In the genomic region with DNA sequence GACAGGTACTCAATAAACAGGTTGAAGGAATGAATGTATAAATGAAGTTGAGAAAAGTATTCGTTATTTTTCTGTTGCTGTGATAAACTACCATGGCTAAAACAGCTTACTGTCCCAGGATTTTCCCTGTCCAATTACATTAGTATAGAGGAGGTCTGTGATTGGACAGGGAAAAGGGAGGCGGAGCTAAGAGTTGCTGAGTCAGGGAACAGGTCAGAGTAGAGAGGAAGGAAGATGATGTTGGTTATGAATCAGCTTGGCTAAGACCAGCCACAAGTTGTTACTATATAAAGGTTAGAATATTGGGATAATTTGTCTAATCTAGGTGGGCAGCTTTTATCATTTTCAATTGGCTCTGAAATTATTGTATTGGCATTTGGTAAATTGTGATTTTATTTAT, we compare ENCODE assay signal across 11 mouse cellular contexts. TPM values are rescaled to one million over a fixed set of nuclear protein-coding genes. Genes with fewer than 3 reads are reported as not detected.
A peak's percentile ranks its signal among the peaks of the same experiment; 100 is the strongest.
DNase-seq lines count a peak whose midpoint lies in the region; TF ChIP-seq lines count a peak whose summit lies in the region.
"Had no signal": no experiment of that assay in that cellular context is flagged by ENCODE, and none has a peak within 500 bp of the region (broad histone marks: within the 10 kb centered on the region; RNA-seq: fewer than 3 reads in every experiment).

No protein-coding gene starts in this region.

- 42% methylated on average over 2 of the region's 2 CpGs for WGBS in liver, adult 2 months
- WGBS in cerebellum, adult 2 months, result 56% methylated on average over 2 of the region's 2 CpGs
- 49% methylated on average over 2 of the region's 2 CpGs for WGBS in hindbrain, embryonic 10.5 days

- no peak for TF ChIP-seq CTCF in liver, adult 2 months (IDR thresholded peaks at IDR 0.05; ENCODE audit: low read depth, low read length)
- TF ChIP-seq CTCF in cerebellum, adult 2 months (IDR thresholded peaks at IDR 0.05; ENCODE audit: borderline replicate concordance, insufficient read depth, low read depth, low read length), result no peak

- no peak overlapping the region for H3K9ac ChIP-seq in liver, adult 2 months (ENCODE audit: low read depth, low read length)
- H3K9ac ChIP-seq: forebrain, embryonic 15.5 days; hindbrain, embryonic 12.5 days; limb, embryonic 15.5 days had no signal

- H3K4me3 ChIP-seq in liver, adult 2 months (ENCODE audit: insufficient read depth, low read depth, low read length), result no peak overlapping the region
- no peak overlapping the region for H3K4me3 ChIP-seq in cerebellum, adult 2 months (replicated peaks; ENCODE audit: insufficient read depth, low read depth, low read length)
- H3K4me3 ChIP-seq in hindbrain, embryonic 10.5 days, result no peak overlapping the region
- H3K4me3 ChIP-seq: forebrain, embryonic 15.5 days; hindbrain, embryonic 12.5 days; limb, embryonic 15.5 days had no signal

- no peaks in the 10 kb centered on the region for H3K79me2 ChIP-seq in liver, adult 2 months (ENCODE audit: control insufficient read depth, insufficient read depth, low read length)

- H3K4me1 ChIP-seq in liver, adult 2 months (ENCODE audit: control insufficient read depth, insufficient read depth, low read length), result peaks cover 2% of the 10 kb centered on the region; the same call in 1 of the 2 replicates
- H3K4me1 ChIP-seq in cerebellum, adult 2 months (ENCODE audit: control insufficient read depth, insufficient read depth, low read length), result no peaks in the 10 kb centered on the region; the same call in 1 of the 2 replicates
- H3K4me1 ChIP-seq in hindbrain, embryonic 10.5 days (replicated peaks), result peaks cover 11% of the 10 kb centered on the region; the same call in 1 of the 2 replicates
- H3K4me1 ChIP-seq: limb, embryonic 15.5 days had no signal

- no peaks in the 10 kb centered on the region for H3K9me3 ChIP-seq in hindbrain, embryonic 10.5 days
- H3K9me3 ChIP-seq: forebrain, embryonic 15.5 days; hindbrain, embryonic 12.5 days; limb, embryonic 15.5 days had no signal

- H3K27ac ChIP-seq in liver, adult 2 months (replicated peaks; ENCODE audit: insufficient read depth, low read depth, low read length), result no peak overlapping the region
- no peak overlapping the region for H3K27ac ChIP-seq in cerebellum, adult 2 months (ENCODE audit: insufficient read depth, low read length)
- H3K27ac ChIP-seq in hindbrain, embryonic 10.5 days, result no peak overlapping the region
- H3K27ac ChIP-seq: forebrain, embryonic 15.5 days; hindbrain, embryonic 12.5 days; limb, embryonic 15.5 days had no signal

- H3K27me3 ChIP-seq in liver, adult 2 months (ENCODE audit: control insufficient read depth, insufficient read depth, low read length), result no peaks in the 10 kb centered on the region
- H3K27me3 ChIP-seq in cerebellum, adult 2 months (ENCODE audit: control insufficient read depth, insufficient read depth, low read length), result no peaks in the 10 kb centered on the region; the same call in 1 of the 2 replicates
- no peaks in the 10 kb centered on the region for H3K27me3 ChIP-seq in hindbrain, embryonic 10.5 days (ENCODE audit: insufficient read depth, poor library complexity, severe bottlenecking)
- H3K27me3 ChIP-seq: forebrain, embryonic 15.5 days; hindbrain, embryonic 12.5 days; limb, embryonic 15.5 days had no signal

- peak; percentile 19 for DNase-seq in gastrocnemius, adult 18-20 months (ENCODE audit: low spot score)
- DNase-seq in gastrocnemius, postnatal 25 days, result no peak
- DNase-seq in 3T3-L1 (ENCODE audit: low read depth, low spot score), result peak; percentile 86
- DNase-seq in Muller cell, postnatal 12 days (ENCODE audit: inconsistent ontology term), result peak; percentile 17
- peak; percentile 50 for DNase-seq in liver, adult 2 months (ENCODE audit: extremely low read depth, low read depth, low spot score)
- DNase-seq in left cerebral cortex, adult 9 months (ENCODE audit: low spot score in 2 of 2), result no peak
- no peak for DNase-seq in cerebellum, adult 2 months
- no peak for DNase-seq in hindbrain, embryonic 10.5 days (ENCODE audit: low spot score)

- H3K36me3 ChIP-seq in liver, adult 2 months (ENCODE audit: control insufficient read depth, insufficient read depth, low read length), result peaks cover 9% of the 10 kb centered on the region; the same call in 1 of the 2 replicates
- peaks cover 25% of the 10 kb centered on the region for H3K36me3 ChIP-seq in hindbrain, embryonic 10.5 days

- TF ChIP-seq POLR2A in liver, adult 2 months (IDR thresholded peaks at IDR 0.05; ENCODE audit: extremely low read depth, insufficient read depth, low read length), result no peak
- TF ChIP-seq POLR2A in cerebellum, adult 2 months (IDR thresholded peaks at IDR 0.05; ENCODE audit: borderline replicate concordance, insufficient read depth, low read length), result no peak

RNA-seq across cellular contexts. Expression of gene Pdia4, which starts 22.5 kb away (rescaled TPM):
- total RNA-seq in gastrocnemius, adult 18-20 months (2021), result 10 to 100 TPM; 10.2 to 14.4 TPM
- 10 to 100 TPM; 18.1 to 22.5 TPM for total RNA-seq in gastrocnemius, postnatal 25 days (2021)
- total RNA-seq in liver, adult 2 months (2014; rRNA removed), result 244 and 280 TPM in 2 replicates
- 69.4 and 76.6 TPM in 2 replicates for polyA plus RNA-seq in liver, adult 2 months (2012; rRNA removed)
- polyA plus RNA-seq in cerebellum, adult 2 months (2012; rRNA removed), result 30.1 and 31.9 TPM in 2 replicates
- polyA plus RNA-seq in hindbrain, embryonic 10.5 days (2016; fragmentation: Nextera tagmentation; extraction: Ambion mirVana), result 242 and 299 TPM in 2 replicates

RNA-seq across cellular contexts. Expression of gene Zfp786, which starts 39.9 kb away (rescaled TPM):
- total RNA-seq in gastrocnemius, adult 18-20 months (2021), result under 1 TPM; 0.73 to 0.76 TPM
- under 1 TPM; 0.48 to 0.69 TPM for total RNA-seq in gastrocnemius, postnatal 25 days (2021)
- 0.07 and 0.28 TPM in 2 replicates for total RNA-seq in liver, adult 2 months (2014; rRNA removed)
- polyA plus RNA-seq in liver, adult 2 months (2012; rRNA removed), result 0.12 and 0.27 TPM in 2 replicates
- 2.9 and 3.0 TPM in 2 replicates for polyA plus RNA-seq in cerebellum, adult 2 months (2012; rRNA removed)
- polyA plus RNA-seq in hindbrain, embryonic 10.5 days (2016; fragmentation: Nextera tagmentation; extraction: Ambion mirVana), result 7.0 TPM in 2 replicates

RNA-seq across cellular contexts. Expression of gene Zfp398, which starts 44.7 kb away (rescaled TPM):
- total RNA-seq in gastrocnemius, adult 18-20 months (2021), result 1 to 10 TPM; 4.7 to 5.6 TPM
- total RNA-seq in gastrocnemius, postnatal 25 days (2021), result 1 to 10 TPM; 4.7 to 4.8 TPM
- 4.0 and 4.6 TPM in 2 replicates for total RNA-seq in liver, adult 2 months (2014; rRNA removed)
- polyA plus RNA-seq in liver, adult 2 months (2012; rRNA removed), result 3.3 and 4.5 TPM in 2 replicates
- polyA plus RNA-seq in cerebellum, adult 2 months (2012; rRNA removed), result 20.0 and 21.2 TPM in 2 replicates
- 8.1 and 9.7 TPM in 2 replicates for polyA plus RNA-seq in hindbrain, embryonic 10.5 days (2016; fragmentation: Nextera tagmentation; extraction: Ambion mirVana)

Comparison
In these comparisons a context has a peak if more than half of its experiments do, and no peak if none do; other contexts are left out.
1. DNase-seq: peak in gastrocnemius, adult 18-20 months (single experiment), 3T3-L1 (single experiment), Muller cell, postnatal 12 days (single experiment) and liver, adult 2 months (single experiment); none in gastrocnemius, postnatal 25 days (single experiment), left cerebral cortex, adult 9 months (0 of 2), cerebellum, adult 2 months (0 of 2) and hindbrain, embryonic 10.5 days (single experiment).
2. RNA of gene Pdia4, which starts 22.5 kb away (total RNA-seq): 244 to 280 TPM in liver, adult 2 months; 18.1 to 22.5 TPM in gastrocnemius, postnatal 25 days and 10.2 to 14.4 TPM in gastrocnemius, adult 18-20 months; every median in the first group is over 10 times any median in the second.